Mouse (Mus musculus): ENCODE measurements around the gene Vwa1. TPM values are rescaled to one million over a fixed set of nuclear protein-coding genes. Genes with fewer than 3 reads are reported as not detected.

The Vwa1 gene
- under 1 TPM; 0.09 to 0.11 TPM for total RNA-seq (2023)

GRCm38 (mm10) chr4:155774280-155774754, at the start of gene Vwa1:
TSS of gene Vwa1 (minus strand) at chr4:155774698.

GRCm38 (mm10) chr4:155811929-155812664, 37.6 kb upstream of the Vwa1 start, which contains the start of gene Ccnl2:
TSS of gene Ccnl2 (plus strand) at chr4:155812489.

GRCm38 (mm10) chr4:155802741-155803339, 28.3 kb upstream of the Vwa1 start, which contains the start of gene Mrpl20:
TSS of gene Mrpl20 (plus strand) at chr4:155802878.

GRCm38 (mm10) chr4:155790021-155790489, 15.6 kb upstream of the Vwa1 start, which contains the start of gene Ankrd65:
TSS of gene Ankrd65 (plus strand) at chr4:155790439.

GRCm38 (mm10) chr4:155785819-155786218, 11.3 kb upstream of the Vwa1 start, which contains the start of gene Tmem88b:
TSS of gene Tmem88b (minus strand) at chr4:155785874.

GRCm38 (mm10) chr4:155760613-155761355, 13.7 kb downstream of the Vwa1 start, which contains the start of gene Atad3a:
TSS of gene Atad3a (minus strand) at chr4:155761093.

GRCm38 (mm10) chr4:155734350-155734941, 40.1 kb downstream of the Vwa1 start, which contains the start of gene Tmem240:
TSS of gene Tmem240 (plus strand) at chr4:155734800.

Other genes with a start within 250 kb of the Vwa1 start
- 100 to 1,000 TPM; 330 to 334 TPM for gene Nadk, start 212.3 kb downstream of the Vwa1 start, total RNA-seq (2023)
- 10 to 100 TPM; 16.7 to 17.2 TPM for gene Slc35e2, start 173.3 kb downstream of the Vwa1 start, total RNA-seq (2023)
- 100 to 1,000 TPM; 112 to 122 TPM for gene Cdk11b, start 149.8 kb downstream of the Vwa1 start, total RNA-seq (2023)
- not detected for gene Gm10563, start 129.3 kb downstream of the Vwa1 start, total RNA-seq (2023)
- gene Mmp23, start 121.3 kb downstream of the Vwa1 start, total RNA-seq (2023) = under 1 TPM; 0.39 to 0.75 TPM
- gene Mib2, start 105.5 kb downstream of the Vwa1 start, total RNA-seq (2023) = 10 to 100 TPM; 36.8 TPM
- gene Fndc10, start 80.4 kb downstream of the Vwa1 start, total RNA-seq (2023) = under 1 TPM; 0.49 to 0.57 TPM
- gene Ssu72, start 69.9 kb downstream of the Vwa1 start, total RNA-seq (2023) = 10 to 100 TPM; 87.7 to 96.0 TPM
- under 1 TPM; 0.18 to 0.20 TPM for gene Tmem240, start 39.9 kb downstream of the Vwa1 start, total RNA-seq (2023)
- gene Atad3a, start 13.6 kb downstream of the Vwa1 start, total RNA-seq (2023) = 10 to 100 TPM; 14.9 to 15.3 TPM
- not detected for gene Tmem88b, start 11.2 kb upstream of the Vwa1 start, total RNA-seq (2023)
- gene Ankrd65, start 15.7 kb upstream of the Vwa1 start, total RNA-seq (2023) = not detected
- gene Mrpl20, start 28.2 kb upstream of the Vwa1 start, total RNA-seq (2023) = 10 to 100 TPM; 47.8 to 55.1 TPM
- 100 to 1,000 TPM; 114 to 134 TPM for gene Ccnl2, start 37.8 kb upstream of the Vwa1 start, total RNA-seq (2023)
- 10 to 100 TPM; 81.9 to 91.0 TPM for gene Aurkaip1, start 56.6 kb upstream of the Vwa1 start, total RNA-seq (2023)
- gene Mxra8, start 65.0 kb upstream of the Vwa1 start, total RNA-seq (2023) = 1 to 10 TPM in 1 of 2 experiments, under 1 TPM in 1; 0.57 to 1.3 TPM
- gene Dvl1, start 72.7 kb upstream of the Vwa1 start, total RNA-seq (2023) = 10 to 100 TPM; 43.2 to 47.3 TPM
- 1 to 10 TPM; 2.5 to 2.7 TPM for gene Tas1r3, start 88.7 kb upstream of the Vwa1 start, total RNA-seq (2023)
- gene Cptp, start 94.7 kb upstream of the Vwa1 start, total RNA-seq (2023) = 10 to 100 TPM; 17.2 to 22.4 TPM
- 10 to 100 TPM; 35.3 to 37.1 TPM for gene Ints11, start 94.8 kb upstream of the Vwa1 start, total RNA-seq (2023)
- 10 to 100 TPM; 10.8 to 11.2 TPM for gene Pusl1, start 117.1 kb upstream of the Vwa1 start, total RNA-seq (2023)
- 10 to 100 TPM; 59.6 to 69.9 TPM for gene Acap3, start 117.1 kb upstream of the Vwa1 start, total RNA-seq (2023)
- gene Ube2j2, start 169.1 kb upstream of the Vwa1 start, total RNA-seq (2023) = 10 to 100 TPM; 59.5 to 79.0 TPM
- gene C1qtnf12, start 187.6 kb upstream of the Vwa1 start, total RNA-seq (2023) = 10 to 100 TPM; 30.9 to 60.7 TPM
- 1 to 10 TPM; 2.5 TPM for gene B3galt6, start 218.0 kb upstream of the Vwa1 start, total RNA-seq (2023)
- gene Sdf4, start 218.2 kb upstream of the Vwa1 start, total RNA-seq (2023) = 100 to 1,000 TPM; 107 to 110 TPM
- 1 to 10 TPM; 1.5 to 2.8 TPM for gene Tnfrsf4, start 239.1 kb upstream of the Vwa1 start, total RNA-seq (2023)

Data from neutrophil, adult 83 days (primary cell).